Mouse (Mus musculus) liver, embryonic 15.5 days (tissue): ENCODE data around the gene Mtcl1. TPM values are rescaled to one million over a fixed set of nuclear protein-coding genes. Genes with fewer than 3 reads are reported as not detected.

ENCODE experiments used
- ATAC-seq: fragments of 200-750 bp; cut with Nextera tagmentation; 2 replicates; pipeline ENCODE4 v1.8.0; 2017; ENCODE audit warnings: moderate number of reproducible peaks, mild to moderate bottlenecking, moderate library complexity; ENCODE audit not compliant: insufficient read depth
- H3K27ac ChIP-seq: fragments of 300-500 bp; sonication (generic); replicated peaks from 2 replicates; pipeline ENCODE4 v1.5.1; 2015; ENCODE audit warnings: mild to moderate bottlenecking, inconsistent platforms
- H3K27me3 ChIP-seq: fragments of 300-500 bp; sonication (generic); 2 replicates; pipeline ENCODE4 v1.6.1; 2015; ENCODE audit warnings: mild to moderate bottlenecking, inconsistent platforms
- H3K36me3 ChIP-seq: fragments of 300-500 bp; sonication (generic); replicated peaks from 2 replicates; pipeline ENCODE4 v1.6.1; 2015; ENCODE audit warnings: moderate library complexity, mild to moderate bottlenecking, inconsistent platforms
- H3K4me1 ChIP-seq: fragments of 300-500 bp; sonication (generic); replicated peaks from 2 replicates; pipeline ENCODE4 v1.6.1; 2015; ENCODE audit warnings: inconsistent platforms
- H3K4me2 ChIP-seq: fragments of 300-500 bp; sonication (generic); 2 replicates; pipeline ENCODE4 v1.6.1; 2015; ENCODE audit warnings: moderate library complexity, mild to moderate bottlenecking, inconsistent platforms
- H3K4me3 ChIP-seq: fragments of 300-500 bp; sonication (generic); replicated peaks from 2 replicates; pipeline ENCODE4 v1.5.1; 2015; ENCODE audit warnings: mild to moderate bottlenecking, inconsistent platforms
- H3K9ac ChIP-seq: fragments of 300-500 bp; sonication (generic); 2 replicates; pipeline ENCODE4 v1.6.1; 2015; ENCODE audit warnings: moderate library complexity, mild to moderate bottlenecking, inconsistent platforms
- H3K9me3 ChIP-seq: fragments of 300-500 bp; sonication (generic); replicated peaks from 2 replicates; pipeline ENCODE4 v1.6.1; 2016; ENCODE audit warnings: inconsistent platforms
- WGBS: fragments of 180-500 bp; shearing (Covaris S2); methylation state at CpG from one replicate; pipeline ENCODE4 v1.1.7; 2015; ENCODE audit warnings: mixed read lengths; ENCODE audit not compliant: insufficient replicate concordance; 5-methylcytosine and 5-hydroxymethylcytosine counted together
- polyA plus RNA-seq: library from polyadenylated mRNA; unstranded; fragments of >200 nt; fragmentation: Nextera tagmentation; extraction: Ambion mirVana; gene quantifications from 2 replicates; pipeline ENCODE4 v1.2.1, GENCODE M21; 2015

Gene Mtcl1
- polyA plus RNA-seq, 1 experiment from 2014 or later = 0.12 TPM

DNA sequence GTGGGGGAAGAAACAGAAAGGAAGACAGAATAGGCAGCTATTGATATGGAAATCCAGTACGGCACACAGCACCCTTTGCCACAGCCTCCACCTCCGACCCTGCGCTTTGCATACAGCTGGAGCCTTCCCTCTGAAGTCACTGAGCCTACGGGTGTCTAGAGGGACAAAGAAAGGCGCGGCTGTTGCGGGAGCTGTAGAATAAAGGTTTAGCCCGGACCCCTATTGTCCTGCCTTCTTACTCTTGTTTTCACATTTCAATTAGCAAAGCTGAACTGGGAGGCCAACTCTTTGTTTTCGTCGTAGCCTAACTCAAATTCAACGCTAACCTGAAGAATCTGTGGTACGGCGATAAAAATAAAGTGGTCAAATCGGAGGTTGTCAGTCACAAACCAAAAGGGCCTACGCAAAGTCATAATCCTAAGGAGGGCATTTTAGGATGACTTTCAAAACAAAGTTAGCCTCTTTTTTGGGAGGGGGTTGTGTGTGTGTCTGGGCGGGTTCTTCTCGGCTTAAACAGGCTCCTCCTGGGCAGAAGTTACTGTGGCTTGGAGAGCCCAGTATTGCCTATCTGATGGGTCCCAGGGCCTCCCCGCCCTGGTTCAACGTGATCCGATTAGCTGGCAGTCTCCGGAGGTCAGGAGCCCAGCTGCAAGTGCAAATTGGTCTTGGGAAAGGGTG lies 30.4 kb upstream of the Mtcl1 start:
- Histone ChIP-seq H3K4me3 (peak overlapping the region; percentile 37), H3K27ac (no peak overlapping the region), H3K9me3 (no peaks in the 10 kb centered on the region), H3K4me1 (peaks cover 20% of the 10 kb centered on the region), H3K36me3 (no peaks in the 10 kb centered on the region), H3K27me3 (peaks cover 31% of the 10 kb centered on the region), H3K4me2 (peak overlapping the region; percentile 68), H3K9ac (no peak overlapping the region; the same call in 1 of the 2 replicates)
- ATAC-seq = peak; percentile 80
- WGBS = 5% methylated on average over 21 of the region's 21 CpGs

DNA sequence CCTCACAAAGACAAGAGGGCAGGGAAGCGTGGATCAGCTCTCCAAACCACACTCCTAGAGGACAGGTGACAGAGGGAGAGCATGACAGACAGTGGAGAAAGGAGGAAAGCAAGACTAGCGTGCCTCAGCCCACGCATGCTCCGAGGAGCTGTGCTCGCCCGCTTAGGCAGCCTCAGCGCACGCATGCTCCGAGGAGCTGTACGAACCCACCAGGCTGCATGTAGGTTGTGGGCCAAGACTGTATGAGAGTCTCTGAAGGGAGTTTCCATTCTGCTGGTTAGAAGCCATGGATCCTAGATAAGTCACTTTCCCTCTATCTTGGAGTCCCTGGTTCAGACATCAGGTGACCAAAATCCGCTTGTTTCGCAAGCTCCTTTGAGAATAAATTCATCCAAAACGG lies 29.8 kb upstream of the Mtcl1 start:
- H3K9ac ChIP-seq = no peak overlapping the region; the same call in 1 of the 2 replicates
- no peak overlapping the region for H3K27ac ChIP-seq
- H3K4me3 ChIP-seq = peak overlapping the region; percentile 37
- 14% methylated on average over 13 of the region's 13 CpGs for WGBS
- ATAC-seq = no peak; the same call in 1 of the 2 replicates
- H3K27me3 ChIP-seq = peaks cover 26% of the 10 kb centered on the region
- no peaks in the 10 kb centered on the region for H3K36me3 ChIP-seq
- H3K4me2 ChIP-seq = peak overlapping the region; percentile 68
- H3K9me3 ChIP-seq = no peaks in the 10 kb centered on the region
- H3K4me1 ChIP-seq = peaks cover 20% of the 10 kb centered on the region

DNA sequence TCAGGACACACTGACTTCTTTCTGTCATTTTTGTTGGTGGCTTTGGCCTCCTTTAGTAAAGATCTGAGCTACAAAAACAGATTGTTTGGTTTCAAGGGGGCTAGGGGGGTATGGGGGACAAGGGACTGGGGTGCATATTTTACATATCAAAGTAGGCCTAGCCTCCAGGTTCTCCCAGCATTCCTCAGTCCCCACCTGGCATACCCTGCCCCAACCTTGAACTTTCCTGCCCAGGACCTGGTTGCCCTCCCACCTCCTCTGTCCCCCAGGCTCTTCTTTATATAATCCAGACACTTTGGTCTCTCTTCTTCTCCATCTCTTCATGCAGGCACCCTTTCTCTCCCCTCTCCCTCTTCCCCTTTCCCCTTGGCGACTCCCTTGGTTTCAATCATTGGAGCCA lies 23.7 kb upstream of the Mtcl1 start:
- H3K4me3 ChIP-seq = no peak overlapping the region
- ATAC-seq = no peak
- H3K4me2 ChIP-seq = no peak overlapping the region
- H3K4me1 ChIP-seq = no peaks in the 10 kb centered on the region
- WGBS = 71% methylated on average over 1 of the region's 1 CpGs
- no peaks in the 10 kb centered on the region for H3K9me3 ChIP-seq
- H3K27me3 ChIP-seq = 0 out of 2 replicates have a peak, but pooled peaks cover under 1% of the 10 kb centered on the region
- H3K27ac ChIP-seq = no peak overlapping the region
- no peaks in the 10 kb centered on the region for H3K36me3 ChIP-seq
- no peak overlapping the region for H3K9ac ChIP-seq

DNA sequence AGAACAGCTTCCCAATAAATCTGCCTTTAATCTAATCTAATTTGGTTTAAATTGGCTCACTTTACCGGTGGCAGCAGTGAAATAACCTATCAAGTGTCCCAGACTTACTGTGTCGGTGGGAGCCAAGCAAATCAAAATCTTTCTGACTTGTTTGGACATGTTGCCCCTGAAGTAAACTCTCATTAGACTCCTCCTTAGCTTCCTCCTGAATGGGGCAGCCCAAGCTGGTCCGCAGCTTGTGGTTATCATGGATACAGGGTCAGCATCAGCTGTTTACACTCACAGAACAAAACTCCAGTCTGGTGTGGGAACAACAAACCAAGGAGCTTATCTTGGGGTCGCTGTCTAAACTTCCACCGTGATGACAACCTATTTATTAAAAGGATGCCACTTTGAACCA lies 22.2 kb upstream of the Mtcl1 start:
- H3K9me3 ChIP-seq = no peaks in the 10 kb centered on the region
- no peak overlapping the region for H3K4me3 ChIP-seq
- ATAC-seq = no peak
- no peak overlapping the region for H3K27ac ChIP-seq
- WGBS = 43% methylated on average over 5 of the region's 5 CpGs
- no peak overlapping the region for H3K4me2 ChIP-seq
- no peaks in the 10 kb centered on the region for H3K4me1 ChIP-seq
- H3K9ac ChIP-seq = no peak overlapping the region
- H3K27me3 ChIP-seq = no peaks in the 10 kb centered on the region
- H3K36me3 ChIP-seq = no peaks in the 10 kb centered on the region

DNA sequence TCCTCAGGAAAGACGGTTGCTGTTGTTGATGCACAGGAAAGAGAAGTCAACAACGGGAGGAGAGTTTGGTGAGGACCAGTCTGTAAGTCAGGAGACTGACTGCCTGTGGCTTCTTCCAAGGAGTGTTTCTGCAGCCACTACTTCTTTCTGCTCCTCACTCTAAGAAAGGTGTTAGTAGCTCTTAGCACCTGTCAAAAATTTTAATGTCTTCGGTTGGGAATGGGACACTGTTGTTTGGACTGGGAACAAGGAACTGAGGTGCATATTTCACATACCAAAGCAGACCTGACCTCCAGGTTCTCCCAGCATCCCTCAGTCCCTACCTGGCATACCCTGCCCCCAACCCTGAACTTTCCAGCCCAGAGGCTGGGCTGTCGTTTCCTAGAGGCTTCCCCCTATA lies 21.7 kb upstream of the Mtcl1 start:
- Histone ChIP-seq H3K27ac (no peak overlapping the region), H3K27me3 (no peaks in the 10 kb centered on the region), H3K36me3 (no peaks in the 10 kb centered on the region), H3K9ac (no peak overlapping the region), H3K4me3 (no peak overlapping the region), H3K4me1 (no peaks in the 10 kb centered on the region), H3K9me3 (no peaks in the 10 kb centered on the region), H3K4me2 (no peak overlapping the region)
- 49% methylated on average over 4 of the region's 4 CpGs for WGBS
- no peak for ATAC-seq

DNA sequence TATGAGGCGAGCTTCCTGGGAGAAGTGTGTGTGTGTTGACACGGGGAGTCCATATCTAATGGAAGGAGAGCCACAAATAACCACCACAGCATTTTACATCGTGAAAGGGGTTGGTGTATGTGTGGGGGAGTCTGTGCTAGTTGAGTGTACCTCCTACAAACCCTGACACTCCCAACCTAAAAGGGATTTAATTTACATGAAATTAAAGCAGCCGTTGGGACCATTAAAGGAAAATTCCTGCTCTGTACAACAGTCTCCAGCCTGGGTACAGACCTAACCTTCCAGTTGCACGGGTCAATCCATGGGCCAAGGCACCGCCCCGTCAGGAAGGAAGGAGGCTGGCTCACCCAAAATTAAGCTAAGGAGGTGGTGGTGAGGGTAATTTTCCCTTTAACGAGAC lies 20.5 kb upstream of the Mtcl1 start:
- no peaks in the 10 kb centered on the region for H3K4me1 ChIP-seq
- H3K27me3 ChIP-seq = no peaks in the 10 kb centered on the region
- WGBS = 42% methylated on average over 8 of the region's 8 CpGs
- H3K4me2 ChIP-seq = no peak overlapping the region
- no peak for ATAC-seq
- H3K27ac ChIP-seq = no peak overlapping the region
- H3K9ac ChIP-seq = no peak overlapping the region
- H3K4me3 ChIP-seq = no peak overlapping the region
- H3K9me3 ChIP-seq = no peaks in the 10 kb centered on the region
- no peaks in the 10 kb centered on the region for H3K36me3 ChIP-seq

DNA sequence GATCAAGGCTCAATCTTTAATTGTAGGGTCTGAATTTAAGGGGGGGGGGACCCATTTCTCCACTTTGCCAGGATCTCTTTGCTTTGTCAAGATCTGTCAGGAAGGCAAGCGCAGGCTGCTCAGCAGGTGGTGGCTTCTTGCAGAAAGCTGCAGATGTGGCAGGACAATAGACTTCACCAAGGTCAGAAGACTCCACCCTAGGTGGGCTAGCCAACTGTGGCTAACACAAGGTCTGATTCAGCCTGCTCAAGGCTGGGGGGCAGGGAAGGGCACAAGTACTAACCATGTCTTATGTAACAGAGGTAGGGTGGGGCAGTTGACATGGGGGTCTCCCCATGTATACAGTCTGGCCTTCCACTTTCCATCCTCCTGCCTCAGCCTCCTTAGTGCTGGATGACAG lies 7.7 kb upstream of the Mtcl1 start:
- 77% methylated on average over 1 of the region's 1 CpGs for WGBS
- no peak for ATAC-seq
- no peaks in the 10 kb centered on the region for H3K36me3 ChIP-seq
- no peak overlapping the region for H3K4me2 ChIP-seq
- peaks cover 18% of the 10 kb centered on the region for H3K27me3 ChIP-seq
- H3K9ac ChIP-seq = no peak overlapping the region
- H3K4me1 ChIP-seq = no peaks in the 10 kb centered on the region
- no peak overlapping the region for H3K27ac ChIP-seq
- no peaks in the 10 kb centered on the region for H3K9me3 ChIP-seq
- no peak overlapping the region for H3K4me3 ChIP-seq

DNA sequence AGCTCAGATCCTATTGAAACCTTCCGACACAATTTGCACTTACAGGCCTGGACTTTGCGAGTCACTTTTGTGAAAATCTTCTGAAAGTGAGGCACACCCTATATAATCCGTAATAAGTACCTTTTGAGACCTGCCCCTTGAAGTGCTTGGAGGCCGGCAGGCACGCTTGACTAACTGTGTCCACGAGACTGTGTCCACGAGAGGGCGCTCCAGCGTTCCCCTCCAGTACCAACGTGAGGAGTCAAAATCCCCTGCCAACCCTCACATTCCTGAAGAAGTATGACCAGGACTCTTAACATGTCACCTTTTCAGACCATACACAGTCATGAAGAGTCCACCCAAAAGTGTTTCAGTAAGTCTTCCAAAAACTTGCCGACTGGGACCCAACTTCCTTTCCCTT lies 1.6 kb upstream of the Mtcl1 start:
- Histone ChIP-seq H3K4me2 (no peak overlapping the region), H3K27ac (no peak overlapping the region), H3K9ac (no peak overlapping the region), H3K4me3 (no peak overlapping the region), H3K4me1 (peaks cover 18% of the 10 kb centered on the region; the same call in 1 of the 2 replicates), H3K36me3 (no peaks in the 10 kb centered on the region), H3K27me3 (peaks cover 79% of the 10 kb centered on the region), H3K9me3 (no peaks in the 10 kb centered on the region)
- ATAC-seq = no peak
- 4% methylated on average over 11 of the region's 11 CpGs for WGBS

DNA sequence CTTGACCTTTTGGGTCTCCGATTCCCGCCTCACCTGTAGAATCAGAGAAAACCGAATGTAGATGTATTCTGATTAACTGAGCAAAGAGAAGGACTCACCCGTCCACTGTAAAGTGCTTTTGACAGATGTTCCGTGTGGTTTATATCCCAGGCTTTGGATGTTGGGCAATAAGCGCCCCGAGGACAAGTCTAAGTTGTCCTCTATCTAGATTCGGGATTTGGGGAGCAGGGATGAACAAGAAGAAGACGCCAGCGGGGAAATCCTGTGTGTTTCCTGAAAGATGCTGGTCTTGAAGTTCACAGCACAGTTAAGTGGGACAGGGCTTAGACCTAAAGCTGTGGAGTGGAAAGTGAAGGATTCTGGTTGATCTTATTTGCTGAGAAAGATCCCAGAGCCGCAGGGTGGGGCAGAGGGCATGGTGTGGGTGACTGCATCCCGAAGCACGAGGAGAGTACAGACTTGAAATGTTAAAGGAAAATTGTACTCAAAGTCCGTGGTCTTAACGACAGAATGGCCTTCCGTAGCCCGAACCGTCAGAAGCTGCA lies 1.0 kb upstream of the Mtcl1 start:
- Histone ChIP-seq H3K27ac (no peak overlapping the region), H3K4me2 (peak overlapping the region; percentile 77), H3K36me3 (no peaks in the 10 kb centered on the region), H3K9me3 (no peaks in the 10 kb centered on the region), H3K4me1 (peaks cover 18% of the 10 kb centered on the region; the same call in 1 of the 2 replicates), H3K27me3 (peaks cover 84% of the 10 kb centered on the region), H3K9ac (no peak overlapping the region), H3K4me3 (no peak overlapping the region; the same call in 1 of the 2 replicates)
- 5% methylated on average over 18 of the region's 18 CpGs for WGBS
- ATAC-seq = no peak

DNA sequence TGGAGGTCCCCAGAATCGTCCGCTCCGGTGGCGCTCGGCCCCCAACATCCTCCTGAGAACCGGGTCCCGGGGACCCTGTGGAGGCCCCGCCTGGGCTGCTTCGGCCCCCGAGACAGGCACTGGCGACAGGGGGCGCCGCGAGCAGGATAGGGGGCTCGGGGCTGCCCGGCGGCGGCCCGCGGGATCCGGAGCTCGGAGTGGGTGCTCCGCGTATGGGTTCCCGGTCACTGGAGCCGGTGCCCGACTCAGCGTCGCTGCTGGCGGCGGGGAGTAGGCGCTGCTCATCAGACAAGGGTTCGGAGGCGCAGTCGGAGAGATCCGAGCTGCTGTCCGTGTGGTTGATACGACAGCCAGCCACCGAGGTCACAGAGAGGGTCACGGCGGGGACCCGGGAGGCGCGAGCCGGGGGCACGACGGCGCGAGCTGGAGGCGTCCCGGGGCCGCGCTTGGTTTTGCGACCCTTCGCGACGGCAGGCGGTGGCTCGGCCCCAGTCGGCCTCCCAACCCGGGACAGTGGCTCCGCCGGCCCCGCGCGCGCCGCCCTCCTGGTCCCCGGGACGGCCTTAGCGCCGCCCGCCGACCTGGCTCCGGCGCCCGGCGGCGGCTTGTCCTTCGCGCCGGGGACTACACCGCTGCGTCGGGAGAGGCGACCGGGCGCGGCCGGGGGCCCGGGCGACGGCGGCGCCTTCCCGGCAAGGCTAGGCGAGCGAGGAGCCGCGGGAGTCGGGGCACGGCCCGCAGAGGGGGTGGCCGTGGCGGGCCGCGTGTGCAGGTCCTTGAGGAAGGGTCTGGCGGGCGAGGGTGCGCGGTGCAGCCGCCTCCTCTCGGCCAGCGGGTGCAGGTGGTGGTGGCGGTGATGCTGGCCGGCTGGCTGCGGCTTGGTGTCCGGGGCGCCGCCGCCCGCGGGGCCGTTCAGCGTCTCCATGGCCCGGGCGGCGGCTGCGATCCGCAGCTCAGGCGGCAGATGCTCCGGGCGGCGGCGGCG lies 837 bp downstream of the Mtcl1 start:
- H3K4me3 ChIP-seq = peak overlapping the region; percentile 52
- H3K27ac ChIP-seq = no peak overlapping the region
- peak overlapping the region; percentile 77 for H3K4me2 ChIP-seq
- H3K36me3 ChIP-seq = no peaks in the 10 kb centered on the region
- 1% methylated on average over 125 of the region's 136 CpGs for WGBS
- ATAC-seq = peak; percentile 31; the same call in 1 of the 2 replicates
- H3K9ac ChIP-seq = no peak overlapping the region
- H3K4me1 ChIP-seq = peaks cover 18% of the 10 kb centered on the region; the same call in 1 of the 2 replicates
- no peaks in the 10 kb centered on the region for H3K9me3 ChIP-seq
- peaks cover 89% of the 10 kb centered on the region for H3K27me3 ChIP-seq

DNA sequence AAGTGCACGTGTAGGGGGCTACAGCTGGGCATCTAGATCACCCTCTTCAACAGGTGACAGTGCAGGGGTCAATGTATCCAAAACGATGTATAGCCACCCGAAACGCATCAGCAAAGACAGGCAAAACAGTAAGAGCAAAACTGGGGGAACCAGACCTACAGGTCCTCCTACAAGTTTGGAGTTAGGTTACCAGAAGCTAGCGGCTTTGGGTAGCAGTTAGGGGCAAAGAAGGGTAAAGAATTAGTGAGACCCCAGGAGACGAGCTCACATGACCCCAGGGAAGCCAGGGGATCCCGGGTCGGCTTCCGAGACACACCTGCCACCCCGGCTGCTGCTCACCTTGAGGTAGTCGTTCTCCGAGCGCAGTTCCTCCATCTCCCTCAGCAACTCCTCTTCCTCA lies 1.6 kb downstream of the Mtcl1 start:
- Histone ChIP-seq H3K4me2 (peak overlapping the region; percentile 77), H3K4me1 (peaks cover 18% of the 10 kb centered on the region; the same call in 1 of the 2 replicates), H3K4me3 (peak overlapping the region; percentile 52; the same call in 1 of the 2 replicates), H3K27ac (no peak overlapping the region), H3K27me3 (peaks cover 89% of the 10 kb centered on the region), H3K9me3 (no peaks in the 10 kb centered on the region), H3K9ac (no peak overlapping the region), H3K36me3 (no peaks in the 10 kb centered on the region)
- ATAC-seq = no peak
- WGBS = 5% methylated on average over 13 of the region's 13 CpGs
